Mouse (Mus musculus): ENCODE measurements around the gene Gm36245.
"Not testable (repeated sequence)": the region's sequence is repeated elsewhere in the genome, so short reads cannot be mapped to it uniquely, and the experiment has no call there.

GRCm38 (mm10) chr15:77628647-77629046 is 29.6 kb downstream of the Gm36245 start:
- TF ChIP-seq POLR2A (IDR thresholded peaks at IDR 0.05; ENCODE audit: low read depth, low read length) = not testable (repeated sequence)
- TF ChIP-seq CTCF (conservative IDR thresholded peaks at IDR 0.05; ENCODE audit: insufficient read depth, insufficient read length, low read depth, low read length) = peak; percentile 36

All from kidney, adult 2 months (tissue).